Mouse (Mus musculus) cerebellum, adult 11 months (tissue): ENCODE measurements around the gene Tbc1d9b.
"Not testable (repeated sequence)": the region's sequence is repeated elsewhere in the genome, so short reads cannot be mapped to it uniquely, and the experiment has no call there.

Experiments
- DNase-seq: peaks from one replicate; pipeline ENCODE4 v3.0.0; 2022

Tbc1d9b gene

GRCm38 (mm10) chr11:50130811-50131766 is at the start of gene Tbc1d9b:
Gene Tbc1d9b, plus strand, starts transcription at chr11:50131396.
- DNase-seq, result peak; percentile 92

- no peak for DNase-seq
These were observed 45.0 kb upstream of the Tbc1d9b start for GRCm38 (mm10) chr11:50086211-50086610.

- no peak for DNase-seq
These were observed 41.4 kb upstream of the Tbc1d9b start for GRCm38 (mm10) chr11:50089840-50090239.

- peak; percentile 76 for DNase-seq
These were observed 40.1 kb upstream of the Tbc1d9b start for GRCm38 (mm10) chr11:50090982-50091675.

- no peak for DNase-seq
These were observed 39.5 kb upstream of the Tbc1d9b start for GRCm38 (mm10) chr11:50091681-50092080.

- no peak for DNase-seq
These were observed 35.5 kb upstream of the Tbc1d9b start for GRCm38 (mm10) chr11:50095661-50096060.

- peak; percentile 63 for DNase-seq
These were observed 34.1 kb upstream of the Tbc1d9b start for GRCm38 (mm10) chr11:50097091-50097490.

DNA sequence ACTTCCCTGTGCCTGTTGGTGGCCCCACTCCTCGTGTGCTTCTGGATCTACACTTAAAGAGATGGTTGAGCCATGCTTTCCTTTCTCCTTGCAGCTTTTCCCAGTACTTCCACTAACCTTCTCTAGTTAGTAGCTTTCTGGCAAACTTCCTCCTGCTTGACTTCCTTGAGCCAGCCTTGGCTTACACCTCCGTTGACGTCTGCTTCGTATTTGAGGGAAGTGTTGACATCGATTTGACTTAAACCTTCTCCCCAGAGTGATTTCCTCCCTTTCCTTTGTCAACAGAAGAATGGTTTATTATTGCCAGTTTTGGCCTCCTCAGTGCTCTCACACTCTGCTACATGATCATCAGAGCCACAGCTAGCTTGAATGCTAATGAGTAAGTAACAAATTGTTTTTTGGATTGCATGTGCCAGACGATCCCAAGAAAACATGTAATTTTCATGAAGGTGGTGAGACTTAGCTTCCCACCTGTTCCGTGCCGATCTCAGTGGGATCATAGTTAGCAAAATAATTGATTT is 32.2 kb upstream of the Tbc1d9b start:
- DNase-seq, result no peak

DNA sequence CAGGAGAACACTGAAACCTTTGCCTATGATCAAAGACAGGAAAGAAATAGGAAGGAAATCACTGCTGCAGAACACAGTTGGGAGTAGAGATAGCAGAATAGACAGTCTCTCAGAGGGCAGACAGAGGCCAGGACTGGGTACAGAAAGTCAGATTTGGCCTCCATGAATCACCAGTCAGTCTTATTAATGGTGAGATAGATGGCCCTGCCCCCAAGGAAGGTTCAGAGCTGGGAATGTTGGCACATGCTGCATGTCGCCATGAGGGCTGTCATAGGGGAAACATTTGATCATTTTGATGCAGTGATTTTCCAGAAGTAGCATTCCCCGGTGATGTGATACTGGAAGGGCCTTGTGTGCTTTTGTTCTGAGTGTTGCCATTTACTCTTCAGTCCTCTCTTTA is 31.5 kb upstream of the Tbc1d9b start:
- DNase-seq, result no peak

GRCm38 (mm10) chr11:50100548-50101307 is 30.5 kb upstream of the Tbc1d9b start:
- peak; percentile 87 for DNase-seq

- DNase-seq, result not testable (repeated sequence)
These were observed 29.2 kb upstream of the Tbc1d9b start for GRCm38 (mm10) chr11:50101962-50102361.

DNA sequence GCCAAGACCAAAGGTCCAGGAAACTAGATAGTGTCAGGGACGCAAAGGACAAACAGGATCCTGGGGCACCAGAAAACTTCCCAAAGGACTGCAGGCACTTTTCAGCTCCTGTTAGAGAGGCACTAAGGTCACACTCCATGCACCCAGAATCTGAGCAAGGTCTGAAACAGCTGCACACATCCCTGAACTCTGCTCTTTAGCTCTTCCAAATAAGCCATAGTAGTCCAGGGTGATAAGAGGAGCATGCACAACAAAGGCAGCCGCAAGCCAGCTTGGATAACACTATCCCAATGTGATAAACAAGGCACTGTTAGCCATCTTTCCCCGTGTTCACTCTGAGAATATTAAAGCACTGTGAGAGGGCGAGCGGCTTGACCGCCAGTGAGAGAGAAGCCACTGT is 27.2 kb upstream of the Tbc1d9b start:
- no peak for DNase-seq

- no peak for DNase-seq
These were observed 26.0 kb upstream of the Tbc1d9b start for GRCm38 (mm10) chr11:50105237-50105636.

GRCm38 (mm10) chr11:50106024-50106423 is 25.2 kb upstream of the Tbc1d9b start:
- no peak for DNase-seq

DNA sequence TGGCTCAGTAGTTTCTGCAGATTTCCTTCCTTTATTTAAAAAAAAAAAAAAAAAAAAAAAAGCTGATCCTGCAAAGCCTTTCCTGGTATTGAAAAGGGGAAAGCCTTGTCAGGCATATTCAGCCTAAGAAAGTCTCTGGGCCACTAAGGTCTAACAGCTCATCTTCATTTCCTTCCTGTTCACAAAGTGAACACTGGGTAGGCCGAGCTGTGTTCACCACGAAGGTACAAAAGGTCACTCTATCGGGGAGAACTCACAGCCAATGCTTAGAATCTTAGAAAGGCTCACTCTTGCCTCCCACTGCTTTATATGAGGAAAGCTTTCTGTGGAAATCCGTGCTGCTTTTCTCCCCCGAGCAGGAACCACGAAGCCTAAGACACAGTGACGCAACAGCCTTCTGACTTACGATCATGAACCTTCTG is 22.4 kb upstream of the Tbc1d9b start:
- no peak for DNase-seq

- peak; percentile 55 for DNase-seq
These were observed 16.9 kb upstream of the Tbc1d9b start for GRCm38 (mm10) chr11:50114329-50114728.

GRCm38 (mm10) chr11:50122631-50123081 is 8.5 kb upstream of the Tbc1d9b start:
- peak; percentile 48 for DNase-seq

DNA sequence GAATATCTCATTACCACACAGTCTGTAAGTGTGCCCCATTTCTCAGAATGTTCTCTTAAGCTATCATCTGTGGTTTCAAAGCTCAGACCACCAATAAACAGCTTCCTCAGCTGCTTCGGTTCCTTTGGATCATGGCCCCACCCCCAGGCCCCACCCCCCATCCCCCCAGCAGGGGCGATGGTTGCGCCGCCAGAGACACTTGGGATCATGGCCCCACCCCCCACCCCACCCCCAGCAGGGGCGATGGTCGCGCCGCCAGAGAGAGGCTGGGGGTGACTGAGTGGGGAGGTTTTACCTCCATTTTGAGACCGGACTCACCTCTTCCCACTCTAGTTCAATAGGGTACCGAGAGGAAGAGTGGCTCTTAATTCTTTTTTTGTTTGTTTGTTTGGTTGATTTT is 3.4 kb upstream of the Tbc1d9b start:
- DNase-seq, result no peak

GRCm38 (mm10) chr11:50131801-50132201 is 605 bp downstream of the Tbc1d9b start:
- peak; percentile 27 for DNase-seq

GRCm38 (mm10) chr11:50132265-50132664 is 1.1 kb downstream of the Tbc1d9b start:
- DNase-seq, result no peak

GRCm38 (mm10) chr11:50134136-50134859 is 3.1 kb downstream of the Tbc1d9b start:
- DNase-seq, result no peak

DNA sequence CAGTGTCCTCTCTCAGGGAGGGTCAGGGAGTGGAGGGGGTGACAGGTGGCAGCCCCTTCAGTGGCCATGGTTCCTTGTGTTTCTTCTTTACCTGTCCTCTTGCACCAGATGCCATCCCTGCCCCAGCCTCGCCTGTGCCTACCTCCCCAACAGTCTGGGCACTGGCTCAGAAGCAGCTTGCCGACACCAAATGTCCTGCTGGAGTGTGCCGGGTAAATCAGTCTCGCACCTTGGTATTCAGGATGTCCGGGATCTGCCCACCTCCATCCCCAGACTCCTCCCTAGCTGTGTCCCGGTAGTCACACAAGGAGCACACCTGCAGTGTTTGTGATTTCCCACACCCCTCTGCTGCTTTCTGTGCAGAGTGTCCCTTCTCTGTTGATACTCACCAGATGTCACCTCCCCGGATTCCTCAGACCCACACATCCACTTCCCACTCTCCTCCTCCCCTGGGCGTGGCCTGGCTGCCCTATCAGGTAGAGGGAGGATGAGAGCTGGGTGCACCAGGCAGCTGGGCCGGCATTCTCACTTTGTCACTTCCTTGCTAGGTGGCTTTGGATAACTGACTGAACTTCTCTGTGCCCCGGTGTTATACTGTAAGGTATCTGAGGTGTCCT is 7.1 kb downstream of the Tbc1d9b start:
- peak; percentile 48 for DNase-seq
